Mouse (Mus musculus): ENCODE results near the gene Plxnd1.

Plxnd1 gene

DNA sequence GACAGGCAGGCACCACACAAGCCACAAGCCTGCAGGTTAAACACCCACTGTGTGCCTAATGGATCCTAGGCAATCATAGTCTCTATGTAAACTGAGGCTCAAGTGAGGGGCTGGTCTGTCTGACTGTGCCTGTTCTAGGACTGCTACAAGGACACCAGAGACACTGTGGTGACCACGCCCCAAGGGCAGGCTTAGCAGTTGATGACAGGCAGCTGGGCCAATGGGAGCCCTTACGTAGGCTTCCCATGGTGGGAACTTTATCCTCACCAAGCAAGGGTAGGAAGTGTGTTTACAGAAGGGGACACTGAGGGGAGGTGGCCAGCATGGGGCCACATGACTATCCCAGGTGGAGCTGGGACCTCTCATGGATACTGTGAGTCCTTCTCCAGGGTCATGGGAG, 4.4 kb upstream of the Plxnd1 start:
- DNase-seq (ENCODE audit: low read depth) = no peak

DNA sequence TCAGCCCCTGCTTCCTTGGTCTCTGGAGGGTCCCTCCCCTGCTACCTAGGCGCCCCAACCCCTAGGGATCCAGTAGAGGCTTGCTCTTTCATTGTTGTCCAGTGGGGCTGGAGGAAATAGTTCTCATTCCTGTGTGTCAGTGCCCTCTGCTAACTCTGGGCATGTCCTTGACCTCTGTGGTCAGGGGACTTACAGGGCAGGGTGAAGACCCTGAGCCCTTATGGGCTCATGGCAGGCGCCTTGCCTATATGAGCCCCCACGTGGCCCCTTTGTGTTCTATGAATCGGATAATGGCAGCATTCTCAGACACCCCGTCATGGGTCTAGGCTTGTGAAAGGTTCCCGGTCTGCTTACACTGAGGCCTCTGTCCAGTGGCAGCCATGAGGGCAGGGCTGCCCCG, 4.0 kb upstream of the Plxnd1 start:
- DNase-seq (ENCODE audit: low read depth) = no peak

DNA sequence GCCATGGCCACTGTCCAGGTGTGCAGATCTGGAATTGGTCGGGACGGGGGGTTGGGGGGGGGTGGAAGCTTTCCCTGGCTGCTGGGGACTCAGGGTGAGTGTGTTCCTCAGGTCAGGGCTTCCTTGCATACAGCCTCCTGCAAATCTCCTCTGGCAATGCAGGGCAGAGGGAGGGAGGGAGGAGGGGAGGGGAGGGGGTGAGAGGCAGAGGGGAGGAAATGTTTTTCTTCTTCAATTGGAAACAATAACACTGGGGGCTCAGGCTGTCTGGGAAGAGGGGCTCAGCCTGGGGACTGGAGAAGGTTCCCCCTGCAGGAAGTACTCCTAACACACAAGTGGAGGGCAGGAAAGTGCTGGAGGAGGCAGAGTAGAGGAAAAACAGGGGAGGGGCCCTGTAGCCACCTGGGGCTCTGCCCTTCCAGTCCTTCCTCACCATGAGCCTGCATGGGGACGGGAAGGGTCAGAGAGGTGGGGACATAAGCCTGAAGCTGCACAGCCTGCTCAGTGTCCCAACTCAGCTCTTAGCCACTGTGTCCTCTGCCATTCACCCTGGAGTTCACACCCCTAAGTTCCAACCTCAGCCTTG, 3.0 kb upstream of the Plxnd1 start:
- DNase-seq (ENCODE audit: low read depth) = no peak

DNA sequence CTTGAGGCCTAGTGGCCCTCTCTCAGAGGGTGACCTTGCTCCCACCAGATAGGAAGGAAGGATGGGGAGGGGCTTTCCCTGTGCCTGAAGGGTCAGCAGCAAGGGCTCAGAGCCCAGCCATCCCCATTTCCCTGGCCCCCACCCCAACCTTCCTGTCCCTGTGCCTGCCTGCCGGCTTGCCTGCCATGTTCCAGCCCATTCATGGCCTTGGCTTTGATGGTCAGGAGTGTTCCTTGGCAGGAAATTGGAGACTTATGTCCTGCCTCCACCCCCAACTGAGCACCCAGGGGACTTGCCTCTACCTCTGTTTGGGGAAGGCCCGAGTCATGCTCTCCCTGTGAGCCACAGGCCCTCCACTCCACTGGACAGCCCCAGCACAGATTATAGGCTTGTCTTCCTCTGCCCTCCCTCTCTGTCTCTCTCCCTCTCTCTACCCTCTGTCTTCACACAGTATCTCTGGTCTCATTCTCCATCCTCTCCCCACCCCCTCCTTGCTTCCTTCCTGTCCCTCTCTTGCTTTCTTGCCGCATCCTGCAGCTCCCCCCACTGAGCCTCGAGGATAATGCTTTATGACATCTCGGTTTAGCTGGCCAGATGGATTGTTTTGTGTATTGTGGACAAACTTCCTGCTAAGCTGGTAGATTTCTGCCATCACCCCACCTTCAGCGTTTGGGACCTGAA, 1.5 kb upstream of the Plxnd1 start:
- DNase-seq (ENCODE audit: low read depth) = no peak

DNA sequence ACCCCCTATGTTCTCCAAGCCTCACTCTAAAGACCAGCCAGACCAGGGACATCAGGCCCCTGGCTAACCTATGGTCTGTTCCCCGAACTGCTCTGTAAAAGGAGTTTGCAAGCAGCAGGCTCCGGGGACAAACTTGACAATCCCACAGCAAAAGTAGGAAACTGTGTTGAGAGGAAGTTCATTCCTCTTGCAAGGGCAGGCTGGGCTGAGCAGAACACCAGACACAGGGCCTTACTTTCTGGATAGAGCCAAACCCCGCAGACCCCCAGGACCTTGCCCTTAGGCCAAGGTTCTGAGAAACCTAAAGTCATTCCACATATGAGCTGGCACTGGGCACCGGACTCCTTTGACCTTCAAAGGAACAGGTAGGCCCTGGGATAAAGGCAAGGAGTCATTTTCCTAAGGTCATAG, 731 bp upstream of the Plxnd1 start:
- DNase-seq (ENCODE audit: low read depth) = no peak

DNA sequence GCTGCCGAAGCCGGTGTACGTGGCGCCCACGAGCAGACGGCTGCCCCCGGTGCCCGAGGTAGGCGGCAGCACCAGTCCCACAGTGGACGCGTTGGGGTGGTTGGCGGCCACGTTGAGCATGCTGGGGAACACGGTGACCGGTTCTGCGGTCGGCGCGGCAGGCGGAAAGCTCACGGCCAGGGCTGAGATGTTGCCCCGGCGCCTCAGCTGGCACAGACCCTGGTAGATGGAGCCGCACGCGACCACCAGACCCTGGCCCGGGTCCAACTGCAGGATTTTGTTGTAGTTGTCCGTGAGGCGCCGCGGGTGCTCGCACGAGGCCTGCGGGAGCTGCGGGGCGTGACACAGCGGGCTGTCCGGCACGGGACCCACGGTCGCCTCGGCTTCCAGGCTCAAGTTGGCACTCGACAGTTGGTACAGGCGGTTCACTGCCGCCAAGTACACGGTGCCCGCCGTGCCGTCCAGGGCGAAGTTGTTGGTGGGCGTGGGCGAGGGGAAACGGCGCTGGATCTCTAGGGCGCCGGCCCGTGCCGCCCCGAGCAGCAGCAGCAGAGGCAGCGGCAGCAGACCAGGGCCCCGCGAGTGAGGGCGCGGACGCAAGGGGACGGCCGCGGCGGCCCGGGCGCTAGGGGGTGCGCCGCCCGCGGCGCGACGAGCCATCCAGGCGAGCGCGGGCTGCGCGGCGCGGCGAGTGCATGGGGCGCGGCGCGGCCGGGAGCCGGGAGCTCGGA, 494 bp downstream of the Plxnd1 start:
- DNase-seq (ENCODE audit: low read depth) = no peak

DNA sequence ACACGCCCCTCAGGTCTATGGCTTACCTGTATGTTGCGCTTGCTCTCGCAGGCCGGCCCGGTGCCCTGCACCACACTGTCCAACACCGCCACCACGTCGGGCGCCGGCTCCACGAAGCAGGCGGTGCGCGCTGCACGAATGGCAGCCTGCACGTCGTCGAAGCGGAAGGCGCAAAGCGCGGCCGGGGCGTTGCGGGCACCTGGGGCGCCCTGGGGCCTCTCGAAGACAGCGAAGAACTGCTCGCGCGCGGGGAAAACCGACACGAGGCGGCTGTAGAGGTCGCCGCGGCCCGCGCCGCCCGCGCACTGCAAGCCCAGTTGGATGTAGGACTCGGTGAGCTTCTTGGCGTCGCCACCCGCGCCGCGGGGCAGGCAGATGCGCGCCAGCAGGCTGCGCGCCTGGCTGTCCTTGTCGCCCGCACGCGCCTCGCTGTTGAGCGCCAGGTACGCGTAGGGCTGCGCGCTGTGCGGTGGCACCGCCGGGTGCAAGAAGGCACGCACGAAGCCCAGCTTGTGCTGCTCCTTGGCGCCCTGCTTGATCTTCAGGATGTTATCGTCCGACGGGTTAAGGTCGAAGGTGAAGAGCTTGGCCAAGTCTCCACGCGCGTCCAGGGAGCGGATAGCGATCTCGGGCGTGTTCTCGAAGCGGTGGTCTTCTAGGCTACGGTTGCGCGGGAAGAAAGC, 1.2 kb downstream of the Plxnd1 start:
- DNase-seq (ENCODE audit: low read depth) = no peak

DNA sequence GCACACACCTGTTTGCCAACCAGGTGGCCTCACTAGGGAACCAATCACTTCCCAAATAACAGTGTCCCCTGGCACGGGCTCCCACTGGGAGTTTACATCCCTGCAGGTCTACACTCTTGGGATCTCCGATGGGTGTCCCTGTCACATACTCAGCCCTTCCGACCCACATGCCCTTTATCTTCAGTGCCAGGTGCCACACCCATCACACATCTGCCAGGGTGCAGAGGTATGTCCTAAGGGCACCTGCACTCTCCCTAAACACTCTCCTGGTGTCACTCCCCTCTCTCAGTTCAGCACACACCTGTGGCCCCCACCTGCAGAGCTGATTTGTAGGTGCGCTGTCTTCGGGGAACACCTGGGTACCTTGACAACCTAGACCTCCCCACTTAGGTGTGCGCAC, 1.8 kb downstream of the Plxnd1 start:
- no peak for DNase-seq (ENCODE audit: low read depth)

DNA sequence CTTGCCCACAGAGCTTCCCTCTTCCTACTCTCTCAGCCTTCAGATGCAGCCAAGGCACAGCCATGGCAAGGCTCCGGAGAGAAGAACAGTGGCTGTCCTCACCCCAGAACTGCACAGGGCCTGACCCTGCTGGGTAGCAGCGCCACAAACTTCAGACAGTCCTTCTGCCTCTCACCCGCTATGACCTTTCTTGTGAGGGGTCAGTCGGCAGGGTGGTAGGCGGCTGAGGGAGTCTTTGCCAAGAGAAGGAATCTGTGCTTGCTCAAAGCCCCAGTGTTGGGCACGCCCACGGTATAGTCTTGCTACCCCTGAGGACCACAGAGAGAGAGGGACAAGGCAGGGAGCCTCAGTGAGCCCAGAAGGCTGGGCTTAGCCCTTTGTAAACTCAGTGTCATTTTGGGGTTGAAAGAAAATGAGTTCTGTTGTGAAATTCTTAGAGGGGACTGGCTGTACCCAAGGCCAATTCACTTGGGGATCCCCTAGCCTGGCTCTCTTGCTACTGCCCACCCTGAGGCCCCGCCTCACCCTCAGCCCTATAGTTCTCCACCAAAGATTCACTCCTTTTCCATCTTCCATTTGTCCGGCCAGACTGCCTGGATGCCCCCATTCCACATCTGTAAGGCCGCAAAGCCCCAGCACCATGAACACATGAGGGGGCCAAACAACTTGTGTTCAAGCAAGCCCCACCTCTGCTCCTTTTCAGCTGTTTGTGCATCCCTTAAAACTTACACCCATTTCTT, 2.8 kb downstream of the Plxnd1 start:
- no peak for DNase-seq (ENCODE audit: low read depth)

DNA sequence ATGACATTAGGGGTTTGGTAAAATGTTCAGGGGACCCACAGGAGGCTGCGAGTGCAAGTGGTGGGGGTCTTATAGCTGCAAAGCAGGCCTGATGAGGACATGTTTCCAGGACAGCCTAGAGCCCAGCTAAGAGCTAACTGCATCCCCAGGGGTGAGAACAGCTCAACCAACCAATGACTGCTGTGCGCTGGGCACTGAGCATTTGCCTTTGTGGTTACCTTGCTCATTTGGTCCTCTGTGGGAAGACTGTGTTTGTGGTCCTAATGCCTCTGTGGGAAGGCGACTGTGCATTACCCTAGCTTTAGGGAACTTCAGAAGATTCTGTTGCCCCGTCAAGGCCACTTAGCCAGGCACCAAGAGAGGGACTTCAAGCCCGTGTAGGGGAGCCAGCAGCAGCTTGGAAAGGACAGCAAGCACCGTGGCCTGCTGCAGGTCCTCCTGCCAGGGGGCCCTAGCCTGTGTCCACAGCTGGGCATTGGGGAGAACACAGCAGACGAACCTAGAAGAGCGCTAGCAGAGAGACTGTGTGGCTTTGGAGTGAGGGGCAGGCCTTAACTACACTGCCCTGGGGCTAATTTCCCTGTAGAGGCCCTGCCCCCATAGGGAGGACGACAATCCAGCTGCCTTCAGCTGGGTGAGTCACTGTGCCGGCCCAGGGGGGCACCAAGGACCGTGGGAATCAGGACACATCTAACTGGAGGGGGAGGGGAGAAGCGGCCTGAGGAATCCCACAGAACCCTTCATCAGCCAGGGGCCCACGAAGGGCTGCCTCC, 3.5 kb downstream of the Plxnd1 start:
- no peak for DNase-seq (ENCODE audit: low read depth)

DNA sequence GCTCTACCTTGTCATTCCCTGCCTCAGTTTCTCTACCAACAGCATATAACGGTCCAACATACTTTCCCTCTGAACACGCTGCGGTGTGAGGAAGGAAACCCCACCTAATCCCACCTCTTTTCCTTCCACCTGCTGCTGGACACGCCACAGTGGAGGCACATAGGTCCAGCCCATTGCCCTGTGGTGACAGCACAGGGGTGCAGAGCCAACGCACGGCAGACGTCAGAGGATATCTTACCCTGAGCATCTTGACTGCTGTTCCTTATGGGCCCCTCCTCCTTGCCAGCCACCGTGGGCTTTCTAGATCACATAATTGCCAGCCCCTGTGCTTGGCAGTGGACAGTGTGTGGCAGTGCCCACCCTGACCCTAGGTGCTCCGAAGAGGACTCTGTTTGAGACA, 4.3 kb downstream of the Plxnd1 start:
- DNase-seq (ENCODE audit: low read depth) = no peak

DNA sequence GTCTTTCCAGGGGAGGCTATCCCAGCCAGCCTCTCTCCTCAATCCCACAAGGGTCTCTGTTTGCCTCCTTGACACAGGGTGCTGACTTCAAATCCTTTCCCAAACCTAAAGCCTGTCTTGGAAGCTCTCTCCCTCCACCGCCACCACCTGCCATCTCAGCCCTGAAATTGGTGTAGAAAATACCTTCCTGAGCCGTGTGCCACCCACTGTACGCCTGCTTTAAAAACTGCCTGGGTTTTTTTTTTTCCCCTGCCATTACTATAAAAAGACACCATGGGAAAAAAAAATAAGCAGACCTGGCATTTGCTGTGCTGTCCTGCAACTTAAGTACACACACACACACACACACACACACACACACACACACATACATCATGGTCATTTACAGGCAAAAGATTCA, 4.7 kb downstream of the Plxnd1 start:
- DNase-seq (ENCODE audit: low read depth) = no peak

DNA sequence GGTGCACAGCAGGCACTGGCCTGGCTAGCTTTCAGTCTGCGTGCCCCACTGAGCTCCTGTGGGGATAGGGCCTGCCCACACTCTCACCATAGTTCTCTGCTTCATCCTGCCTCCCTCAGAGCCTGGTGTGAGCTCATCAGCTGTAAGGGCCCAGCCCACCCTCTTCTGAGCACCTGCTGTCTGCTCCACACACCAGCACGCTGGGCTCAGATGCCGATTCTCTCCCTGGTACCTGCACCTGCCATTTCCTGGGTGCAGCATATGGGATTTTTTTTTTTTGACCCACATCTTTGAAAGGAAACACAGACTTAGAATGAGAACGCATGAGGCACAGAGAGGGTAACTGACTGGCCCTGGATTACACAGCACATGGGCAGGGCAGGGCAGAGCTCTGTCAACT, 5.2 kb downstream of the Plxnd1 start:
- no peak for DNase-seq (ENCODE audit: low read depth)

DNA sequence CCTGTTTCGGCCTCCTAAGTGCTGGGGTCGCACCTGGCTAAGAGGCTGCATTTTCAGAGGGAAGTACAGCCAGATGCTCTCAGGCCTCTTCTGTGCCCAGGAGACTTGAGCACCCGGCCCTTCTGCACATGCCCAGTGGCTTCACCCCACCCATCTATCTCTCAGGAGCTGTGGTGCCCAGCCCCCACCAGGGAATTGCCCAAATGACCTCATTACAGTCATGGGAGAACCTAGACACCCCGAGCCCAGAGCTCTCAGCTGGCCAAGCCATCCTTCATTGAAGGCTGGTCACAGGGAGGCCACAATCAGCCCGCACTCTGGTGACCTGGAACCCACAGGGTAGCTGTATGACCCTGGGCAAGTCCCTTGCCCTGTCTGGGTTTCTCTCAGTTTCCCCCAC, 5.8 kb downstream of the Plxnd1 start:
- DNase-seq (ENCODE audit: low read depth) = no peak

DNA sequence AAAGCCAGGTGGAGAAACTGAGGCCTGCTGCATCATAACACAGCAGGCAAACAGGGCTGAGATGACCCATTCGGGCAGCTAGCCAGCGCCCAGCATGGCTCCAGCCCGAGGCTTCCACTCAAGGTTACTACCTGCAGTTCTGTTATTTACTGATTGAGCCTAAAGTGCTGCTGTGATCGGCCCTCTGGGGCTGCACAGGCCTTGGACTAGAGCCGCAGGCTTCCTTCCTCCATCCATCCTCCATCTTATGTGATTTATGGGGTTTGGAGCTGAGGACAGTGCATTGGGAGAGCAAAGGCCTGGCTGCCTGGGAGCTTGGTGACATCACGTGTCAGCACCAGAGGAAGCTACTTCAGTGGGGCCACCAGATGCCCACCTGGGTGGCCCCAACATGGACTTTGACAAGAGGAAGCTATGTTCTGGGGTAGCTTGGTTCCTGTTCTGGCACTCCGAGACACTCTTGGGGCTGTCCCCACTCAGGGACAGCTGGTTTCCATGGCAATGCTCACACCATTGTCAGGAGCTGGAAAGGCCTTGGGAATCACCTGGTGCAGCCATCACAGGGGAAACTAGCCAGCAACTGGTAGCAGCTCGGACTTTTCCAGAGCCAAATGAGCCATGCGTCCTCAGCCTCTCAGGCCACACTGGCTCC, 7.6 kb downstream of the Plxnd1 start:
- DNase-seq (ENCODE audit: low read depth) = no peak

DNA sequence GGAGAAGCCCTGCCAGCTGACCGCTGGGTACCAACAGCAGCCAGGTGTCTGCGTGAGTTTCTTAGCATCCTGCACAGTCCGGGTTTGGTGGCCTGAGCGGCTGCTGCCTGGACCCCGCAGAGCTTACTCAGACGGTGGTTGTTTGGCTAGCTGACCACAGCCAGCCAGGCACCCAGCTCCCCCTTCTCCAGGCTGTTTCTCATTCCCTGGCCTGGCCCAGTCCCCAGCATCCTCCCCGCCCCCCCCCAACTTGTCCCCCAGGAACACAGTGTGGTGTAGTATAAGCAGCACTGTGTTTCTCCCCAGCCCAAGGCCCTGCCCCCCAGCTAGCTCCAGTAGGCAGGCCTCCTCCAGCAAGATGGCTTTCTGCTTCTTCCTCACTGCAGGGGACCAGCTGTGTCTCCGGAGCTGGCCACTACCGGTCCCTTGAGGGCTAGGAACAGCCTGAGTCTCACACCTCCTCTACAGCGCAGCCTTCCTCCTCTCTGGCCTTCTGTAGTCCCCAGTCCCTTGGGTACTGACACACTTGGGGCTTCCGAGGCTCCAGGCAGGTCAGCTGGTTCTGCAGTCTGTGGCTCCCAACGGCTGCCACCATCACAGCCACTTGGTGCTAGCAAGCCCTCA, 8.2 kb downstream of the Plxnd1 start:
- no peak for DNase-seq (ENCODE audit: low read depth)

DNA sequence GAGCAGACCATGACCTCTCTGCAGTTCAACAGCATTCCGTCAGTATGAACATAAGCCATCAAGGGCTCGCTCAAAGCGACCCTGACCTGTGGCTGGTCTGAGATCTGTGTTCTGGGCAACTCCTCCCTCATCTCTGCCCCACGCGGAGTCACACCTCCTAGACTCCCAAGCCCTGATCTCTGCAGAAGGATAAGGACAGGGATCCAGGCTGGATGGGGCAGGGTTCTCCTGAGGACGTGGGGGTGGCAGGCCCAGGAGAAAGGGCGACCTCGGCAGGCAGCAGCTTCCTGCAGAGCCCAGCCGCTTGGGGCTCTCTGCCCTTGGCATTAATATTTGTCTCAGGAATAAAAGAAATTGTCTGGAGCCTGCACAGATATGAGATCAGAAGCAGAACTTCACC, 9.2 kb downstream of the Plxnd1 start:
- DNase-seq (ENCODE audit: low read depth) = no peak

DNA sequence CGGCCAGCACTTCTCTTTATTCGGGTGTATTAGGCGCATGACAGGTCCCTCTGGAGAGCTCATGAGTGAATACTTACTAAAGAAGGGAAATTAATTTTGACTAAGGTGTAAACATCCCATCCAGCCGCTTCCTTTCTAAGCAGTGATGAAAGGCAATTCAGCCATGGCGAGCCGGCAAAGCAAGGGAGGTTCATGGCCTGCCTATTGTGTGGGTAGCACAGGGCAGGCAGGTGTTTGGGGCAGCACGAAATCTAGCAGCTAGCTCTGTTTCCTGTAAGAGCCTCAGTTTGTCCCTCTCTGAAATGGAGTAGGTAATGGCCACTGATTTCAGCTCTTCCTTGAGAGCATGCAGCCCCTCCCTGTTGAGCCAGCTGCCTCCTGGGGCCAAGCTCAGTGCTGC, 10.2 kb downstream of the Plxnd1 start:
- no peak for DNase-seq (ENCODE audit: low read depth)

DNA sequence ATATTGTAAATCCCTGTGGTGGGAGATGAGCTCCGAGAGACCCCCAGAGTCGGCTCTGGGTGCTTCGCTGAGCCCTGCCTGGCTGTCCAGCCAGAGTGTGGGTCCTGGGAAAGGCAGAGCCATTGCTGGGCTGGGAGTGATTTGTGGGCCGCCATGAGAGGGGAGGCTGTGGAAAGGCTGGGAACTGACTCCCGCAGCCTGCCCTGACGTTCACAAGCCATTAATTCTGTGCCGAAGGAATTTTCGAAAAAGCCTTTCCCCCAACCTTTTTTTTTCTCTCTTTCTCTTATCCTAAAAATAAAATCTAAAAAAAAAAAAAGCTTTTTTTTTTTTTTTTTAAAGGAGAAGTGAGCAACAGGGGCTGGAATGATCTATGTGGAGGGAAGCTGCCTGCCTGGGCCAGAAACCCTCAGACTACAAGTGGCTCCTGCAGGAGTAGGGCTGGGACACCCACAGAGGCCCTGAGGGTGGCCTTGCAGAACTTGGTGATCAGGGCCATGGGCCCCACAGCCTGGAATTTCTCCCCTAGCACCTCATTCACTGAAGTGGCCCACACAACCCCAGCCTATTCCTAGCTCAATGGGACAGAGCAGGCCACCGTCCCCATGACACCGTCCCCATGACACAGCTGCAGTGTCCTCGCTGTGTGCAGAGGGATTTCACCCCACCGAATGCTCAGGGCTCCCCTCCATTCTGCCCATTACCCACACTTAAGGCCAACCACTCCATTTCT, 11.3 kb downstream of the Plxnd1 start:
- no peak for DNase-seq (ENCODE audit: low read depth)

DNA sequence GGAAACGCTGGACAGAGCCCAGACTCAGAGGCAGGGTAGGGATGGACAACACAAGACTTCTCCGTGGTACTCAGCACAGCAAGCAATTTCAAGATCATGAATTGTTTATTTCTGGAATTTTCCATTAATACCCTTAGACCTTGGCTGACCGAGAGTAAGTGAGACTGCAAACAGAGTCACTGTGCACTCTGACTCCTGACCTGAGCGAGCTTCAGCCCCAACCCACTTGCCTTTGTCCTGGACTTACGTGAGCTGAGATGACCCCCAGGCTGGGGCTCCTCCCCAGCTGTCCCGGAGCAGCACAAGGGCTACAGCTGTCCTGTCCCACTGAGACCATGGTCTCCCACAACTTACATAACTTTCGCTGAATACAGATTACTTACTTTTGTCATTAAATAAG, 11.9 kb downstream of the Plxnd1 start:
- no peak for DNase-seq (ENCODE audit: low read depth)
